Mouse (Mus musculus) heart, embryonic 14.5 days (tissue): Measurements from ENCODE around the gene Gpr83. TPM values are rescaled to one million over a fixed set of nuclear protein-coding genes. Genes with fewer than 3 reads are reported as not detected.

Experiments used
- ATAC-seq: fragments of 200-750 bp; cut with Nextera tagmentation; 2 replicates; pipeline ENCODE4 v1.8.0; 2017; ENCODE audit warnings: low read depth, moderate TSS enrichment; ENCODE audit not compliant: insufficient number of reproducible peaks, insufficient read depth, low FRiP score
- H3K27ac ChIP-seq, 2 experiments: fragments of 200-500 bp in 1 of 2; fragments of 300-500 bp in 1 of 2; sonication (generic) in 1 of 2; replicated peaks in 1 of 2; 2 replicates each; pipeline ENCODE4 v1.5.1; 2012 to 2014; ENCODE audit warnings: low read depth in 2 of 2, low read length in 2 of 2, control low read depth in 1 of 2, mild to moderate bottlenecking in 1 of 2, mixed read lengths in 1 of 2; ENCODE audit not compliant: control insufficient read depth in 1 of 2, insufficient read depth in 1 of 2
- H3K27me3 ChIP-seq: fragments of 300-500 bp; sonication (generic); 2 replicates; pipeline ENCODE4 v1.6.1; 2014; ENCODE audit warnings: mild to moderate bottlenecking, low read length, control low read depth; ENCODE audit not compliant: control insufficient read depth, insufficient read depth
- H3K36me3 ChIP-seq: fragments of 300-500 bp; sonication (generic); 2 replicates; pipeline ENCODE4 v1.6.1; 2014; ENCODE audit warnings: mild to moderate bottlenecking, control low read depth, low read length, mixed read lengths; ENCODE audit not compliant: control insufficient read depth, insufficient read depth
- H3K4me1 ChIP-seq, 2 experiments: fragments of 200-500 bp in 1 of 2; fragments of 300-500 bp in 1 of 2; sonication (generic) in 1 of 2; 2 replicates each; pipeline ENCODE4 v1.6.1; 2012 to 2014; ENCODE audit warnings: low read length in 2 of 2, control low read depth in 1 of 2, mixed read lengths in 1 of 2; ENCODE audit not compliant: control insufficient read depth in 2 of 2, insufficient read depth in 2 of 2
- H3K4me2 ChIP-seq: fragments of 300-500 bp; sonication (generic); 2 replicates; pipeline ENCODE4 v1.6.1; 2014; ENCODE audit warnings: mild to moderate bottlenecking, low read length
- H3K4me3 ChIP-seq, 2 experiments: fragments of 200-500 bp in 1 of 2; fragments of 300-500 bp in 1 of 2; sonication (generic) in 1 of 2; 2 replicates each; pipeline ENCODE4 v1.5.1; 2012 to 2014; ENCODE audit warnings: low read length in 2 of 2, mild to moderate bottlenecking in 2 of 2, control low read depth in 1 of 2, low read depth in 1 of 2, moderate library complexity in 1 of 2; ENCODE audit not compliant: control insufficient read depth in 1 of 2, insufficient read depth in 1 of 2
- H3K9ac ChIP-seq: fragments of 300-500 bp; sonication (generic); 2 replicates; pipeline ENCODE4 v1.6.1; 2014; ENCODE audit warnings: mild to moderate bottlenecking, low read length
- H3K9me3 ChIP-seq: fragments of 300-500 bp; sonication (generic); 2 replicates; pipeline ENCODE4 v1.6.1; 2016; ENCODE audit warnings: low read length, control low read depth; ENCODE audit not compliant: control insufficient read depth
- WGBS: fragments of 180-500 bp; shearing (Covaris S2); extraction: QIAGEN DNeasy Blood & Tissue Kit; methylation state at CpG from one replicate; pipeline ENCODE4 v1.1.7; 2014; 5-methylcytosine and 5-hydroxymethylcytosine counted together
- polyA plus RNA-seq: library from polyadenylated mRNA; unstranded; fragments of >200 nt; fragmentation: Nextera tagmentation; extraction: Ambion mirVana; gene quantifications from 2 replicates; pipeline ENCODE4 v1.2.1, GENCODE M21; 2014

Gpr83 gene
- polyA plus RNA-seq, 1 experiment from 2014 or later: 0.18 TPM

GRCm38 (mm10) chr9:14905956-14906355, 45.9 kb downstream of the Gpr83 start:
- no peak overlapping the region for H3K9ac ChIP-seq
- no peak for ATAC-seq
- no peaks in the 10 kb centered on the region for H3K27me3 ChIP-seq
- no peak overlapping the region for H3K4me2 ChIP-seq
- 66% methylated on average over 3 of the region's 3 CpGs for WGBS
- H3K9me3 ChIP-seq: no peaks in the 10 kb centered on the region
- no peaks in the 10 kb centered on the region for H3K36me3 ChIP-seq
- no peak overlapping the region for H3K4me3 ChIP-seq
- H3K27ac ChIP-seq: no peak overlapping the region
- peaks cover 23% of the 10 kb centered on the region in 2 experiments for H3K4me1 ChIP-seq

- Histone ChIP-seq H3K27ac (peak overlapping the region in 1 of 2 experiments; percentile 49; a peak in 2 of 4 replicates), H3K4me2 (no peak overlapping the region), H3K4me3 (no peak overlapping the region), H3K9me3 (no peaks in the 10 kb centered on the region), H3K4me1 (peaks cover 23% of the 10 kb centered on the region in 2 experiments), H3K9ac (no peak overlapping the region), H3K36me3 (no peaks in the 10 kb centered on the region), H3K27me3 (no peaks in the 10 kb centered on the region)
- WGBS: 22% methylated on average over 7 of the region's 7 CpGs
- no peak for ATAC-seq
Observed at GRCm38 (mm10) chr9:14907816-14908415, 47.9 kb downstream of the Gpr83 start.

DNA sequence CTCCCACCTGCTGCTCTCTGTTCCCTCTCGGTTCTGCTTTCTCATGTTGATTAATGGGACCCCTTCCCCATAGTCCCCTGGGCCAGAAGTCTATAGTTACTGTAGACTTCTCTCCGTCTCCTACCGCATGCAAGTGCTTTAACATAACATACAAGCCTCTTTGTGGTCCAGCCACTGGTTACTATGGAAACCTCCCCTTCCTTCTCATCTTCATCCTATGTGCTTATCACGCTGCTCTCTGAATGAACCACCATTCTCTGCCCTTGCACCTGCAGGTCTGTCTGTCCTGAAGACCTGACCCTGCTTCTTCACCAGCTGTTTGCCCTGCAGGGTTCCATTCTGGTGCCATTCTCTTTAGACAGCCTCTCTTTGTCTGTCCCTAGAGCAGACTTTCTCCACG, 50.0 kb downstream of the Gpr83 start:
- no peaks in the 10 kb centered on the region for H3K9me3 ChIP-seq
- no peak for ATAC-seq
- no peak overlapping the region for H3K27ac ChIP-seq
- H3K4me2 ChIP-seq: no peak overlapping the region
- H3K9ac ChIP-seq: no peak overlapping the region
- 62% methylated on average over 5 of the region's 5 CpGs for whole genome bisulfite sequencing
- H3K4me3 ChIP-seq: no peak overlapping the region
- peaks cover 9 to 11% of the 10 kb centered on the region in 2 experiments for H3K4me1 ChIP-seq
- no peaks in the 10 kb centered on the region for H3K27me3 ChIP-seq
- no peaks in the 10 kb centered on the region for H3K36me3 ChIP-seq

GRCm38 (mm10) chr9:14912037-14912436, 52.0 kb downstream of the Gpr83 start:
- no peak for ATAC-seq
- Histone ChIP-seq H3K27me3 (no peaks in the 10 kb centered on the region), H3K9ac (no peak overlapping the region), H3K36me3 (no peaks in the 10 kb centered on the region), H3K4me2 (no peak overlapping the region), H3K9me3 (no peaks in the 10 kb centered on the region), H3K4me3 (no peak overlapping the region), H3K4me1 (peaks cover 4% of the 10 kb centered on the region in 2 experiments; a peak in 3 of 4 replicates), H3K27ac (no peak overlapping the region)
- WGBS: 73% methylated on average over 2 of the region's 2 CpGs

GRCm38 (mm10) chr9:14917661-14918060, 57.7 kb downstream of the Gpr83 start:
- Histone ChIP-seq H3K27ac (no peak overlapping the region), H3K4me2 (no peak overlapping the region), H3K4me3 (no peak overlapping the region), H3K9ac (no peak overlapping the region), H3K9me3 (no peaks in the 10 kb centered on the region), H3K4me1 (no peaks in the 10 kb centered on the region; a peak in 1 of 4 replicates), H3K36me3 (no peaks in the 10 kb centered on the region), H3K27me3 (no peaks in the 10 kb centered on the region)
- 97% methylated on average over 2 of the region's 2 CpGs for WGBS
- no peak for ATAC-seq

DNA sequence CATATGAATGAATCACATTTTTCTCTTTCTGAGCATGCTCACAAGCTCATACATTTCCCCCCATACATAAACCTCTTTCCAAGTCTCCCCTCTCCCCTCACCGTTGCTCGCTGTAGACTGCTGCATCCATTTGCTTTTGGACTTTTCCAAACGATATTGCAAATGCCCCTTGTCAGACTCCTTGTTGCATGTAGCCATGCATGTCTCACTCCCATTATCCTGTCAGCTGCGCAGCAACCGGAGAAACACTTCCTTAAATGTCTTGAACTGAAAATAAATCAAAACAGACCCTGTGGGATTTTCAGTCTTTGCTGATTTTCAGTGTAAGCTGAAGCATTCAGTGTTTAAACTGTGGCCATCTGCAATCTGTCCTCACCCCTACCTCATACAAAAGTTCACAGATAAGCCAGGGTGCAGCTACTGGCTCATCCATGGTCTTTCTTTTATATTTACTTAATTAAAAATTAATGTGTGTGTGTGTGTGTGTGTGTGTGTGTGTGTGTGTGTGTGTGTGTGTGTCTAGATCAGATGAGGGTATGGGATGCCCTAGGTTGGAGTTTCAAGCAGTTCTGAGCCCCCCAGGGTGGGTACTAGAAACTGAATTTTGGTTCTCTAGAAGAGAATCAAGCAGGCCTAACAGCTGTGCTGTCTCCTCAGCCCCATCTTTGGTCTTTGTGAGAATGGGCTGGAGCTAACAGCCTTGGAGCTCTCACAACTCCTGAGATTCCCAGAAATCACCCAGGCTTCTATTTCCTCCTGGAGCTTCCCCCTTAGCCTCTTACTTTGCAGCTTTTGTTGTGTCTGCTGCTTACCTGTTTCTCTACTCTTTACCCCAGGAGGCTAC, 59.0 kb downstream of the Gpr83 start:
- H3K4me2 ChIP-seq: no peak overlapping the region
- H3K4me3 ChIP-seq: no peak overlapping the region
- no peak overlapping the region for H3K27ac ChIP-seq
- no peak for ATAC-seq
- no peaks in the 10 kb centered on the region for H3K9me3 ChIP-seq
- no peaks in the 10 kb centered on the region for H3K36me3 ChIP-seq
- H3K9ac ChIP-seq: no peak overlapping the region
- H3K27me3 ChIP-seq: no peaks in the 10 kb centered on the region
- WGBS: 61% methylated on average over 5 of the region's 5 CpGs
- no peaks in the 10 kb centered on the region; a peak in 1 of 4 replicates for H3K4me1 ChIP-seq
